Mouse (Mus musculus) erythroblast, embryonic 14.5 days (primary cell): ENCODE results near the gene Wdr95.

Source experiments
- GATA1 ChIP-seq: IDR thresholded peaks from 2 replicates; pipeline ENCODE4 v1.6.1; 2012; ENCODE audit warnings: low read length, inconsistent platforms, mixed read lengths
- TAL1 ChIP-seq: IDR thresholded peaks from 3 replicates; pipeline ENCODE4 v1.6.1; 2012; ENCODE audit warnings: low read length, inconsistent platforms, mixed read lengths

- TF ChIP-seq GATA1 (no peak), TAL1 (no peak)
Observed at GRCm38 (mm10) chr5:149506033-149506432, 22.4 kb upstream of the Wdr95 start.
